Mouse (Mus musculus) embryonic fibroblast, embryonic 13.5 days (primary cell): ENCODE results near the gene Ren1.

Experiments
- CTCF ChIP-seq: IDR thresholded peaks from 2 replicates; pipeline ENCODE4 v1.5.1; 2011; ENCODE audit warnings: mild to moderate bottlenecking, control low read depth, low read length, moderate library complexity, borderline replicate concordance; ENCODE audit not compliant: insufficient read depth
- POLR2A ChIP-seq: IDR thresholded peaks from 2 replicates; pipeline ENCODE4 v1.6.1; 2011; ENCODE audit warnings: low read depth, mild to moderate bottlenecking, control low read depth, low read length, moderate library complexity

DNA sequence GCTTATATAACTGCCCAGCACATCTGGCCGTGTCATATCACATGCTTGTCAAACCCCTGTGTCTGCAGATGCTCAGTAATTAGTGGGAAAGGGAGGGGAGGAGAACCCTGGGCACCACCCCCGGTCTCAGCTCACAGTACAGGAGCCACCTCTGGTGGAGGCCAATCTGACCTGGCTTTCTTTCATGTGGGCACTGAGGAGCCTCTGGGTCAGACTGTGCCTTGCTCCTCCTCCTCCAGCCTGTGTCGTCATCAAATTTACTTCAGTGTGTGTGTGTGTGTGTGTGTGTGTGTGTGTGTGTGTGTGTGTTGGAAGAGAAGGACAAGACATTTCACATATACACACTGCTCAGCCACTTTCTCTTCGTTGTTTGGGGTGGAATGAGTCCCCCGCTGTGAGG lies 27.0 kb upstream of the Ren1 start:
- TF ChIP-seq CTCF (no peak), POLR2A (no peak)
